Mouse (Mus musculus) urinary bladder, postnatal 14 days (tissue): ENCODE results near the gene Pde4a.
"Not testable (repeated sequence)": the region's sequence is repeated elsewhere in the genome, so short reads cannot be mapped to it uniquely, and the experiment has no call there.

Source experiments
- DNase-seq: peaks from one replicate; pipeline ENCODE4 v3.0.0; 2021; ENCODE audit warnings: low spot score

Gene Pde4a

GRCm38 (mm10) chr9:21220490-21221382, 55.2 kb downstream of the Pde4a start:
- peak; percentile 94 for DNase-seq

- no peak for DNase-seq
Observed at GRCm38 (mm10) chr9:21221383-21221929, 55.9 kb downstream of the Pde4a start.

- DNase-seq = not testable (repeated sequence)
Observed at GRCm38 (mm10) chr9:21223490-21223889, 58.0 kb downstream of the Pde4a start.

- no peak for DNase-seq
Observed at GRCm38 (mm10) chr9:21223906-21224305, 58.4 kb downstream of the Pde4a start.

GRCm38 (mm10) chr9:21224576-21225414, 59.3 kb downstream of the Pde4a start:
- peak; percentile 70 for DNase-seq

GRCm38 (mm10) chr9:21225415-21225758, 59.9 kb downstream of the Pde4a start:
- no peak for DNase-seq

GRCm38 (mm10) chr9:21227342-21227741, 61.8 kb downstream of the Pde4a start:
- no peak for DNase-seq

- DNase-seq = no peak
Observed at GRCm38 (mm10) chr9:21231551-21231950, 66.0 kb downstream of the Pde4a start.

GRCm38 (mm10) chr9:21232867-21233266, 67.4 kb downstream of the Pde4a start:
- no peak for DNase-seq

- no peak for DNase-seq
Observed at GRCm38 (mm10) chr9:21233366-21233765, 67.9 kb downstream of the Pde4a start.

- no peak for DNase-seq
Observed at GRCm38 (mm10) chr9:21233805-21234204, 68.3 kb downstream of the Pde4a start.

- no peak for DNase-seq
Observed at GRCm38 (mm10) chr9:21235341-21235740, 69.8 kb downstream of the Pde4a start.

- DNase-seq = no peak
Observed at GRCm38 (mm10) chr9:21236991-21237367, 71.5 kb downstream of the Pde4a start.

GRCm38 (mm10) chr9:21237368-21238003, 72.0 kb downstream of the Pde4a start:
- no peak for DNase-seq

- DNase-seq = no peak
Observed at GRCm38 (mm10) chr9:21238004-21238732, 72.7 kb downstream of the Pde4a start.

GRCm38 (mm10) chr9:21238733-21239464, 73.4 kb downstream of the Pde4a start, which contains the start of gene Keap1:
Gene Keap1, minus strand, starts transcription at chr9:21239361.
- peak; percentile 85 for DNase-seq

GRCm38 (mm10) chr9:21239465-21239848, 73.9 kb downstream of the Pde4a start:
- no peak for DNase-seq

- DNase-seq = peak; percentile 84
Observed at GRCm38 (mm10) chr9:21241343-21241742, 75.8 kb downstream of the Pde4a start.

- no peak for DNase-seq
Observed at GRCm38 (mm10) chr9:21243826-21244427, 78.4 kb downstream of the Pde4a start.

GRCm38 (mm10) chr9:21244428-21245112, 79.1 kb downstream of the Pde4a start:
- no peak for DNase-seq
